Mouse (Mus musculus): ENCODE results near the gene Btbd9. TPM values are rescaled to one million over a fixed set of nuclear protein-coding genes. Genes with fewer than 3 reads are reported as not detected.

Btbd9 gene
- polyA plus RNA-seq, 1 experiment, result 11.7 TPM

GRCm38 (mm10) chr17:30309627-30310026, 266.7 kb downstream of the Btbd9 start:
- H3K27ac ChIP-seq (replicated peaks; ENCODE audit: low read depth, low read length), result no peak overlapping the region
- H3K4me3 ChIP-seq (ENCODE audit: insufficient read depth, low read depth, low read length), result no peak overlapping the region
- H3K4me1 ChIP-seq (ENCODE audit: control insufficient read depth, insufficient read depth, insufficient read length, low read length), result peaks cover 5% of the 10 kb centered on the region; the same call in 1 of the 2 replicates

- Histone ChIP-seq H3K4me1 (ENCODE audit: control insufficient read depth, insufficient read depth, insufficient read length, low read length) (peaks cover 5% of the 10 kb centered on the region; the same call in 1 of the 2 replicates), H3K27ac (replicated peaks; ENCODE audit: low read depth, low read length) (no peak overlapping the region), H3K4me3 (ENCODE audit: insufficient read depth, low read depth, low read length) (no peak overlapping the region)
Observed at GRCm38 (mm10) chr17:30308889-30309288, 267.4 kb downstream of the Btbd9 start.

GRCm38 (mm10) chr17:30308317-30308716, 268.0 kb downstream of the Btbd9 start:
- H3K27ac ChIP-seq (replicated peaks; ENCODE audit: low read depth, low read length), result no peak overlapping the region

GRCm38 (mm10) chr17:30307168-30307567, 269.1 kb downstream of the Btbd9 start:
- H3K27ac ChIP-seq (replicated peaks; ENCODE audit: low read depth, low read length), result no peak overlapping the region
- no peak overlapping the region for H3K4me3 ChIP-seq (ENCODE audit: insufficient read depth, low read depth, low read length)
- H3K4me1 ChIP-seq (ENCODE audit: control insufficient read depth, insufficient read depth, insufficient read length, low read length), result peaks cover 5% of the 10 kb centered on the region; the same call in 1 of the 2 replicates

More at GRCm38 (mm10) chr17:30308317-30308716, 268.0 kb downstream of the Btbd9 start:
- Histone ChIP-seq H3K4me3 (ENCODE audit: insufficient read depth, low read depth, low read length) (no peak overlapping the region), H3K4me1 (ENCODE audit: control insufficient read depth, insufficient read depth, insufficient read length, low read length) (peaks cover 5% of the 10 kb centered on the region; the same call in 1 of the 2 replicates)

- H3K4me3 ChIP-seq (ENCODE audit: insufficient read depth, low read depth, low read length), result no peak overlapping the region
- H3K4me1 ChIP-seq (ENCODE audit: control insufficient read depth, insufficient read depth, insufficient read length, low read length), result peaks cover 5% of the 10 kb centered on the region; the same call in 1 of the 2 replicates
- H3K27ac ChIP-seq (replicated peaks; ENCODE audit: low read depth, low read length), result no peak overlapping the region
Observed at GRCm38 (mm10) chr17:30304766-30305165, 271.5 kb downstream of the Btbd9 start.

- peaks cover 3% of the 10 kb centered on the region; the same call in 1 of the 2 replicates for H3K4me1 ChIP-seq (ENCODE audit: control insufficient read depth, insufficient read depth, insufficient read length, low read length)
- no peak overlapping the region for H3K27ac ChIP-seq (replicated peaks; ENCODE audit: low read depth, low read length)
- no peak overlapping the region for H3K4me3 ChIP-seq (ENCODE audit: insufficient read depth, low read depth, low read length)
Observed at GRCm38 (mm10) chr17:30301338-30301737, 274.9 kb downstream of the Btbd9 start.

- Histone ChIP-seq H3K4me1 (ENCODE audit: control insufficient read depth, insufficient read depth, insufficient read length, low read length) (no peaks in the 10 kb centered on the region), H3K27ac (replicated peaks; ENCODE audit: low read depth, low read length) (no peak overlapping the region), H3K4me3 (ENCODE audit: insufficient read depth, low read depth, low read length) (no peak overlapping the region)
Observed at GRCm38 (mm10) chr17:30297432-30297831, 278.9 kb downstream of the Btbd9 start.

GRCm38 (mm10) chr17:30296069-30296468, 280.2 kb downstream of the Btbd9 start:
- H3K4me3 ChIP-seq (ENCODE audit: insufficient read depth, low read depth, low read length), result no peak overlapping the region
- no peak overlapping the region for H3K27ac ChIP-seq (replicated peaks; ENCODE audit: low read depth, low read length)

GRCm38 (mm10) chr17:30292666-30293065, 283.6 kb downstream of the Btbd9 start:
- Histone ChIP-seq H3K4me3 (ENCODE audit: insufficient read depth, low read depth, low read length) (no peak overlapping the region), H3K4me1 (ENCODE audit: control insufficient read depth, insufficient read depth, insufficient read length, low read length) (no peaks in the 10 kb centered on the region), H3K27ac (replicated peaks; ENCODE audit: low read depth, low read length) (no peak overlapping the region)

More at GRCm38 (mm10) chr17:30296069-30296468, 280.2 kb downstream of the Btbd9 start:
- no peaks in the 10 kb centered on the region for H3K4me1 ChIP-seq (ENCODE audit: control insufficient read depth, insufficient read depth, insufficient read length, low read length)

- H3K4me3 ChIP-seq (ENCODE audit: insufficient read depth, low read depth, low read length), result no peak overlapping the region
- H3K4me1 ChIP-seq (ENCODE audit: control insufficient read depth, insufficient read depth, insufficient read length, low read length), result no peaks in the 10 kb centered on the region
- H3K27ac ChIP-seq (replicated peaks; ENCODE audit: low read depth, low read length), result no peak overlapping the region
Observed at GRCm38 (mm10) chr17:30285641-30286040, 290.6 kb downstream of the Btbd9 start.

- Histone ChIP-seq H3K4me1 (ENCODE audit: control insufficient read depth, insufficient read depth, insufficient read length, low read length) (no peaks in the 10 kb centered on the region), H3K27ac (replicated peaks; ENCODE audit: low read depth, low read length) (no peak overlapping the region), H3K4me3 (ENCODE audit: insufficient read depth, low read depth, low read length) (no peak overlapping the region)
Observed at GRCm38 (mm10) chr17:30283460-30284050, 292.7 kb downstream of the Btbd9 start.

- Histone ChIP-seq H3K27ac (replicated peaks; ENCODE audit: low read depth, low read length) (no peak overlapping the region), H3K4me3 (ENCODE audit: insufficient read depth, low read depth, low read length) (no peak overlapping the region), H3K4me1 (ENCODE audit: control insufficient read depth, insufficient read depth, insufficient read length, low read length) (no peaks in the 10 kb centered on the region)
Observed at GRCm38 (mm10) chr17:30283001-30283400, 293.3 kb downstream of the Btbd9 start.

- no peak overlapping the region for H3K4me3 ChIP-seq (ENCODE audit: insufficient read depth, low read depth, low read length)
- H3K27ac ChIP-seq (replicated peaks; ENCODE audit: low read depth, low read length), result no peak overlapping the region
- H3K4me1 ChIP-seq (ENCODE audit: control insufficient read depth, insufficient read depth, insufficient read length, low read length), result no peaks in the 10 kb centered on the region
Observed at GRCm38 (mm10) chr17:30280323-30281118, 295.8 kb downstream of the Btbd9 start.

GRCm38 (mm10) chr17:30279684-30280083, 296.6 kb downstream of the Btbd9 start:
- H3K4me1 ChIP-seq (ENCODE audit: control insufficient read depth, insufficient read depth, insufficient read length, low read length), result no peaks in the 10 kb centered on the region
- H3K4me3 ChIP-seq (ENCODE audit: insufficient read depth, low read depth, low read length), result no peak overlapping the region
- H3K27ac ChIP-seq (replicated peaks; ENCODE audit: low read depth, low read length), result no peak overlapping the region

GRCm38 (mm10) chr17:30278596-30279378, 297.5 kb downstream of the Btbd9 start:
- no peak overlapping the region for H3K27ac ChIP-seq (replicated peaks; ENCODE audit: low read depth, low read length)
- no peak overlapping the region for H3K4me3 ChIP-seq (ENCODE audit: insufficient read depth, low read depth, low read length)
- H3K4me1 ChIP-seq (ENCODE audit: control insufficient read depth, insufficient read depth, insufficient read length, low read length), result no peaks in the 10 kb centered on the region
